Mouse (Mus musculus): ENCODE measurements at regions not wholly inside any gene's neighbourhood (a gene's known extent, or its start where the extent isn't known, plus 50 kb on each side); places are given as distances from the start of the nearest gene placed in this dataset.

DNA sequence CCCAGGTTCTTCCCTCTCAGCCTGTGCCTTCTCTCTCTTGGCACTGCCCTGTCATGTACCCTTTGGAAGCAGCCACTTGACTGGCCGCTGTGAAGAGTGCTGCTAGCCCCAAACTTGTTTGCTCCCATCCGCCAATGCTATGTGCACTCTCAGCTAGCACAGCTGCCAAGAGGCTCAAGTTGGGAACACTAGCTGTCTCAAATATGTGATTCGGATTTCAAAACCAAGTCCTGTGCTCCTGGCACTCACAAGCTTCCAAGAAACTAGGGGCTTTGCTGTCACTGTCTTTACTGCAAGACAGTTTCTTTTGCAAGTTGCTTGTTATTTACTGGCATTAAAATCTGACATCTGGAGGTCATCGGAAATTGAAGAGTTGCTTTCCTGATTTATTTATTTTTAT lies 138.6 kb upstream of the Sgk1 start:
- H3K36me3 ChIP-seq (ENCODE audit: control insufficient read depth, insufficient read depth, low read length): no peaks in the 10 kb centered on the region
- H3K27me3 ChIP-seq (ENCODE audit: control insufficient read depth, insufficient read depth, low read length): no peaks in the 10 kb centered on the region
- DNase-seq (ENCODE audit: low read depth in 1 of 2, low spot score in 2 of 2): no peak
- WGBS: 89% methylated on average over 4 of the region's 4 CpGs
- no peak overlapping the region for H3K27ac ChIP-seq (ENCODE audit: insufficient read depth, low read length)
- H3K4me3 ChIP-seq (ENCODE audit: extremely low read depth, insufficient read depth, insufficient read length): no peak overlapping the region
- H3K4me1 ChIP-seq (ENCODE audit: control insufficient read depth, insufficient read depth, insufficient read length): no peaks in the 10 kb centered on the region
- TF ChIP-seq POLR2A (IDR thresholded peaks at IDR 0.05; ENCODE audit: low read depth, low read length): no peak
- no peak for TF ChIP-seq CTCF (IDR thresholded peaks at IDR 0.05; ENCODE audit: extremely low read depth, insufficient read depth, insufficient read length, insufficient replicate concordance)

DNA sequence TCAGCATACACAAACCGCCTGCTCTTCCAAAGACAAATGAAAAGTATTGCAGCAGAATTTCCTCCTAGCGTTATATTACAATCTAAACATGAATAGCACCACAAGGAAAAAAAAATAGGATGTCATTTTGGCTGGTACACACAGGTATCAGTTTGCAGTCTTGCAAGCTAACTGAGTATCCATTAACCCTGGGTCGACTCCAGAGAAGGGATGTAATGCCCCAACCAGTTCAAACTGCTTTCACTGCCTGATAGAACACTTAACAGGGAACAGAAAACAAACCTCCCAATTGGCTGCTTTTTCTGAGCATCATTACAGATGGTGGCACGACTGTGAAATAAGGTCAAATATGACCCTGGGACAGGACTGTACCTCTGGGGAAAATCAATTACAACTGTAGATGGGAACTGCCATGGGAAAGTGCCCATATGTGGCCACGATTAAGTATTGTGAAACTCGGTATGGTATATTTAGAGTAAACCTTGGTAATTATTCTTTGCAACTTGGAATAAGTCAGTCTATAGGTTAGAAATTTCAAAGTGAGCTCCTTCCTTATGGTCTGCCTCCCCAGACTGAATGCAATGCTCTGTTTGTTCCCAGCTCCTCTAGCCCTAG lies 137.5 kb upstream of the Sgk1 start:
- H3K36me3 ChIP-seq (ENCODE audit: control insufficient read depth, insufficient read depth, low read length): no peaks in the 10 kb centered on the region
- H3K4me1 ChIP-seq (ENCODE audit: control insufficient read depth, insufficient read depth, insufficient read length): no peaks in the 10 kb centered on the region
- 85% methylated on average over 6 of the region's 6 CpGs for WGBS
- no peak overlapping the region for H3K27ac ChIP-seq (ENCODE audit: insufficient read depth, low read length)
- TF ChIP-seq POLR2A (IDR thresholded peaks at IDR 0.05; ENCODE audit: low read depth, low read length) (no peak), CTCF (IDR thresholded peaks at IDR 0.05; ENCODE audit: extremely low read depth, insufficient read depth, insufficient read length, insufficient replicate concordance) (no peak)
- H3K4me3 ChIP-seq (ENCODE audit: extremely low read depth, insufficient read depth, insufficient read length): no peak overlapping the region
- no peaks in the 10 kb centered on the region for H3K27me3 ChIP-seq (ENCODE audit: control insufficient read depth, insufficient read depth, low read length)
- no peak for DNase-seq (ENCODE audit: low read depth in 1 of 2, low spot score in 2 of 2)

DNA sequence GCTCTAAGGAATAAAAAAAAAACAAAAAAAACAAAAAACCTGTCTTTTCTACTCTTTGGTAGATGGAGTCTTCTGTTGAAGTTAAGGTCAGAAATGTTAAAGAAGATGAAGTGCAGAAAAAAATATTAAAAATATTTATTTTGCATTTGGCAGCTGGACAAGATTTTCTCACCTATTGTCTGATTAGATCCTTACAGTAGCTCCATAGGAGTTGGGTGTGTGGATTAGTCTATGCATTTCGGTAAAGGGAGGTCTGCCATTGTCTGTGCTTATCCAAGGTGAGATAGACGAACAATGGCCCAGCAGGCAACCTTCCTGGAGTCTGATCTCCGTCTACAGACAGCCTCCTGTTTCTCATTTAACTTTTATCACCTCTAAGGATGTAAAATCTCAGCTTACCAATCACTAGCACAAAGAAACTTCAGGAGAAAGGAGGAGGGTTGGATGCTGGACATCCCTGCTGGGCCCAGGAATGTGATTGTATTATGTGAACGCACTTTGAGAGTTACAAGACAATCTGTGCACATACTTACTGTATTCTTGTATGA lies 136.0 kb upstream of the Sgk1 start:
- no peak for DNase-seq (ENCODE audit: low read depth in 1 of 2, low spot score in 2 of 2)
- Histone ChIP-seq H3K4me1 (ENCODE audit: control insufficient read depth, insufficient read depth, insufficient read length) (no peaks in the 10 kb centered on the region), H3K36me3 (ENCODE audit: control insufficient read depth, insufficient read depth, low read length) (no peaks in the 10 kb centered on the region)

DNA sequence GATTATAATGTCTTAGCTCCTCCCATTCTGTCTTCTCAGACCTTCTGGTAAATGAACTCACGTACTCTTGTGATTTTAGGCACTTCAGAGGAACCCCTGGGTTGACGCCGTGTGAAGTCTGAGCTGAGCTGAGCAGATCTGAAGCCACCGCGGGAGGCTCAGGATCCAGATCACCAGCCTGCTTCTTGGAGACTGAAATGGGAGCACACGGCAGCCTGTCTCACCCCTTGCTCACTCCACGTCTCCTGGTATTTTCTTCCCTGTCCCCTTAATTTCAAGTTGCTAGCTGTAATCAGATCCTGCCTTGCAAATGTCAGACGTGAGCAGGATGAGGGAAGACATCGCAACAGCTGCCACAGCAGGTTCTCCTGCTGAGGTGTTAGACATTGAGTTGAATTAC lies 135.3 kb upstream of the Sgk1 start:
- Histone ChIP-seq H3K4me3 (ENCODE audit: extremely low read depth, insufficient read depth, insufficient read length) (no peak overlapping the region), H3K27ac (ENCODE audit: insufficient read depth, low read length) (no peak overlapping the region), H3K4me1 (ENCODE audit: control insufficient read depth, insufficient read depth, insufficient read length) (no peaks in the 10 kb centered on the region), H3K27me3 (ENCODE audit: control insufficient read depth, insufficient read depth, low read length) (no peaks in the 10 kb centered on the region), H3K36me3 (ENCODE audit: control insufficient read depth, insufficient read depth, low read length) (no peaks in the 10 kb centered on the region)
- no peak for TF ChIP-seq CTCF (IDR thresholded peaks at IDR 0.05; ENCODE audit: extremely low read depth, insufficient read depth, insufficient read length, insufficient replicate concordance)
- no peak for TF ChIP-seq POLR2A (IDR thresholded peaks at IDR 0.05; ENCODE audit: low read depth, low read length)
- WGBS: 66% methylated on average over 9 of the region's 9 CpGs
- no peak for DNase-seq (ENCODE audit: low read depth in 1 of 2, low spot score in 2 of 2)

More for the DNA sequence above, 136.0 kb upstream of the Sgk1 start:
- TF ChIP-seq CTCF (IDR thresholded peaks at IDR 0.05; ENCODE audit: extremely low read depth, insufficient read depth, insufficient read length, insufficient replicate concordance): no peak
- TF ChIP-seq POLR2A (IDR thresholded peaks at IDR 0.05; ENCODE audit: low read depth, low read length): no peak
- Histone ChIP-seq H3K4me3 (ENCODE audit: extremely low read depth, insufficient read depth, insufficient read length) (no peak overlapping the region), H3K27me3 (ENCODE audit: control insufficient read depth, insufficient read depth, low read length) (no peaks in the 10 kb centered on the region), H3K27ac (ENCODE audit: insufficient read depth, low read length) (no peak overlapping the region)
- 83% methylated on average over 4 of the region's 4 CpGs for WGBS

DNA sequence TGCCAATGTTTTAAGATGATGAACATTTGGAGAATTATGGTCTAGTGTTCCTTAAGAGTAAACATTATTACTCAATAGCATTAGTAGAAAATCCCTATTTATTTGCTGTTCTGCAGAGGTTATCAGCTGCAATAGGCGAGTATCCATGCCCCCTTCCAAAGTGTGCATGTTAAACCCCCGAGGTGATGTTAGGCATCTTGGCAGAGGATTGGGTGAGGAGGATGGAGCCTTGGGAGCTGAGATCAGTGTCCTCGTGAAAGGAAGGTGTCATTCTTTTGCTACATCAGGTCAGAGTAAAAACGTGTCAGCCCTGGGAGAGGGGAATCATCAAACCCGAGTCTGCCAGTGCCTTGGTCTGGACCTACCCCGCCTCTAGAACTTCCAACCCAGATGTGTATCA lies 130.7 kb upstream of the Sgk1 start:
- Histone ChIP-seq H3K4me3 (ENCODE audit: extremely low read depth, insufficient read depth, insufficient read length) (no peak overlapping the region), H3K27me3 (ENCODE audit: control insufficient read depth, insufficient read depth, low read length) (no peaks in the 10 kb centered on the region), H3K4me1 (ENCODE audit: control insufficient read depth, insufficient read depth, insufficient read length) (no peaks in the 10 kb centered on the region), H3K36me3 (ENCODE audit: control insufficient read depth, insufficient read depth, low read length) (no peaks in the 10 kb centered on the region), H3K27ac (ENCODE audit: insufficient read depth, low read length) (no peak overlapping the region)
- no peak for TF ChIP-seq CTCF (IDR thresholded peaks at IDR 0.05; ENCODE audit: extremely low read depth, insufficient read depth, insufficient read length, insufficient replicate concordance)
- no peak for TF ChIP-seq POLR2A (IDR thresholded peaks at IDR 0.05; ENCODE audit: low read depth, low read length)
- DNase-seq (ENCODE audit: low read depth in 1 of 2, low spot score in 2 of 2): no peak
- 82% methylated on average over 6 of the region's 6 CpGs for WGBS

DNA sequence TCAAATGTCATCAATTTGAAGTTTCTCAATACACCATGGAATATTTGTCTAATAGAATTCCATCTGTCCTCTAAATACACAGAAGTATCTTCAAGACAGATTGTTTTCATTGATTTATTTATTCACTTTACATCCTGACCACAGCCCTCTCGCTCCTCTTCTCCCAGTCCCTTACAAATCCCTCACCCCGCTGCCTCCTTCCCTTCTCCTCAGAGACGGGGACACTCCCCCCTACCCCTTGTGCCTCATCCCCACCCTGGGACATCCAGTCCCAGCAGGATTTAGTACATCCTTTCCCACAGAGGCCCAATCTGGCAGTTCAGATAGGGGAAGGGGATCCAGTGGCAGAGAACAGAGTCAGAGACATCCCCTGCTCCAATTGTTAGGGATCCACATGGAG lies 129.6 kb upstream of the Sgk1 start:
- TF ChIP-seq POLR2A (IDR thresholded peaks at IDR 0.05; ENCODE audit: low read depth, low read length) (no peak), CTCF (IDR thresholded peaks at IDR 0.05; ENCODE audit: extremely low read depth, insufficient read depth, insufficient read length, insufficient replicate concordance) (no peak)
- H3K27me3 ChIP-seq (ENCODE audit: control insufficient read depth, insufficient read depth, low read length): no peaks in the 10 kb centered on the region
- WGBS: 84% methylated on average over 3 of the region's 3 CpGs

DNA sequence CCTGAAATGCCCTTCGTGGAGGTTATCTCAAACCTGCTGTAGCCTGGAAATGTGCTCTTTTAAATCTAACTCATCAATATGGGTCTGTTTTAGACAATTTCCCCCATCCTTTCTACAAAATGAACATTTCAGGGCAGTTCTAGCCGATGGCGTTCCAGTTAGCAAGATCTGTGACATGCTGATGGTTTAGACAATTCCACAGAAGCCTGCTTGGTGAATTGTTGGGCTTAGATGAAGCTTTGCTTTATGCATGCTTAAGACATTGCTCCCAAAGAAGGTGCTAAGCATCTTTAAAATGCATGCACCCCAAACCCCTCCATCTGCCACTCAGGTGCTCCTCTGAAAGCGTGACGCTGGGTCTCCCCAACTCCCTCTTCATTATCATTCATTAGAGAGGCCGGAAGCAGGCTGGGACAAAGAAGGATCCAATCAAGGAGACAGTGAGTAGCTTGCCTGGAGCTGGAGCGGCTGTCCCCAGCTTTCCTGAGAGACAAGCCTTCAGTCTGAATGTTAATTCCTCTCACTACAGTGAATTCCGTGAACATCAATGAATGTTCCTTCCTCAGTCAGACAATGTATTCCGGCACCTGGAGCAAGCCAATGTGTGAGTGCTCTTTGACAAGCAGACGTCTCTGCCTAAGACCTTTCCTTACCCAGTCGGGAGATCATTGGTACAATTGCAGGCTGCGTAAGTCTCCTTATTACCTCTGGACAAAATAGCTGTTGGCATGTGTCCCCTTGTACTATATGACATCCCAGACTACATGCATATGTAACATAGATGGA lies 127.0 kb upstream of the Sgk1 start:
- 92% methylated on average over 12 of the region's 12 CpGs for WGBS

More for the DNA sequence above, 129.6 kb upstream of the Sgk1 start:
- no peak for DNase-seq (ENCODE audit: low read depth in 1 of 2, low spot score in 2 of 2)
- Histone ChIP-seq H3K4me1 (ENCODE audit: control insufficient read depth, insufficient read depth, insufficient read length) (no peaks in the 10 kb centered on the region), H3K36me3 (ENCODE audit: control insufficient read depth, insufficient read depth, low read length) (no peaks in the 10 kb centered on the region), H3K4me3 (ENCODE audit: extremely low read depth, insufficient read depth, insufficient read length) (no peak overlapping the region), H3K27ac (ENCODE audit: insufficient read depth, low read length) (no peak overlapping the region)

More for the DNA sequence above, 127.0 kb upstream of the Sgk1 start:
- Histone ChIP-seq H3K36me3 (ENCODE audit: control insufficient read depth, insufficient read depth, low read length) (no peaks in the 10 kb centered on the region), H3K4me3 (ENCODE audit: extremely low read depth, insufficient read depth, insufficient read length) (no peak overlapping the region), H3K27ac (ENCODE audit: insufficient read depth, low read length) (no peak overlapping the region), H3K4me1 (ENCODE audit: control insufficient read depth, insufficient read depth, insufficient read length) (no peaks in the 10 kb centered on the region), H3K27me3 (ENCODE audit: control insufficient read depth, insufficient read depth, low read length) (no peaks in the 10 kb centered on the region)
- DNase-seq (ENCODE audit: low read depth in 1 of 2, low spot score in 2 of 2): no peak
- TF ChIP-seq POLR2A (IDR thresholded peaks at IDR 0.05; ENCODE audit: low read depth, low read length): no peak

Data from spleen, adult 2 months (tissue).